Mouse (Mus musculus): ENCODE measurements around the gene Mcu. TPM values are rescaled to one million over a fixed set of nuclear protein-coding genes. Genes with fewer than 3 reads are reported as not detected.

The Mcu gene
- polyA plus RNA-seq, 1 experiment from 2014 or later: 26.2 TPM

GRCm38 (mm10) chr10:59642659-59643377 is 26.3 kb upstream of the Mcu start:
- no peak overlapping the region for H3K9ac ChIP-seq (ENCODE audit: low read length)
- H3K27me3 ChIP-seq (ENCODE audit: control insufficient read depth, insufficient read depth, low read length): no peaks in the 10 kb centered on the region
- no peak overlapping the region for H3K4me3 ChIP-seq (ENCODE audit: low read depth, low read length)
- no peaks in the 10 kb centered on the region for H3K36me3 ChIP-seq (ENCODE audit: control insufficient read depth, insufficient read depth, low read length)
- no peak for DNase-seq (ENCODE audit: low spot score)
- 79% methylated on average over 8 of the region's 8 CpGs for WGBS
- H3K27ac ChIP-seq (ENCODE audit: low read depth, low read length): no peak overlapping the region
- no peaks in the 10 kb centered on the region for H3K9me3 ChIP-seq (ENCODE audit: control insufficient read depth, low read length)
- H3K4me2 ChIP-seq (ENCODE audit: low read depth): no peak overlapping the region
- ATAC-seq (ENCODE audit: insufficient read depth, low FRiP score, low TSS enrichment): no peak
- no peaks in the 10 kb centered on the region for H3K4me1 ChIP-seq (ENCODE audit: control insufficient read depth, insufficient read depth, low read length)

- DNase-seq (ENCODE audit: low spot score) (no peak), ATAC-seq (ENCODE audit: insufficient read depth, low FRiP score, low TSS enrichment) (no peak)
- no peak overlapping the region for H3K27ac ChIP-seq (ENCODE audit: low read depth, low read length)
- WGBS: 90% methylated on average over 6 of the region's 6 CpGs
- no peaks in the 10 kb centered on the region for H3K27me3 ChIP-seq (ENCODE audit: control insufficient read depth, insufficient read depth, low read length)
- no peaks in the 10 kb centered on the region for H3K9me3 ChIP-seq (ENCODE audit: control insufficient read depth, low read length)
- H3K36me3 ChIP-seq (ENCODE audit: control insufficient read depth, insufficient read depth, low read length): no peaks in the 10 kb centered on the region
- H3K4me3 ChIP-seq (ENCODE audit: low read depth, low read length): no peak overlapping the region
- H3K4me1 ChIP-seq (ENCODE audit: control insufficient read depth, insufficient read depth, low read length): no peaks in the 10 kb centered on the region
- no peak overlapping the region for H3K4me2 ChIP-seq (ENCODE audit: low read depth)
- no peak overlapping the region for H3K9ac ChIP-seq (ENCODE audit: low read length)
Observed at GRCm38 (mm10) chr10:59638576-59638975, 22.1 kb upstream of the Mcu start.

- no peak overlapping the region for H3K4me3 ChIP-seq (ENCODE audit: low read depth, low read length)
- H3K4me1 ChIP-seq (ENCODE audit: control insufficient read depth, insufficient read depth, low read length): no peaks in the 10 kb centered on the region
- ATAC-seq (ENCODE audit: insufficient read depth, low FRiP score, low TSS enrichment) (no peak), DNase-seq (ENCODE audit: low spot score) (no peak)
- no peak overlapping the region for H3K4me2 ChIP-seq (ENCODE audit: low read depth)
- 77% methylated on average over 7 of the region's 7 CpGs for WGBS
- no peaks in the 10 kb centered on the region for H3K36me3 ChIP-seq (ENCODE audit: control insufficient read depth, insufficient read depth, low read length)
- H3K9ac ChIP-seq (ENCODE audit: low read length): no peak overlapping the region
- no peaks in the 10 kb centered on the region for H3K9me3 ChIP-seq (ENCODE audit: control insufficient read depth, low read length)
- no peaks in the 10 kb centered on the region for H3K27me3 ChIP-seq (ENCODE audit: control insufficient read depth, insufficient read depth, low read length)
- no peak overlapping the region for H3K27ac ChIP-seq (ENCODE audit: low read depth, low read length)
Observed at GRCm38 (mm10) chr10:59637596-59638124, 21.2 kb upstream of the Mcu start.

GRCm38 (mm10) chr10:59636751-59637533 is 20.4 kb upstream of the Mcu start:
- Histone ChIP-seq H3K27me3 (ENCODE audit: control insufficient read depth, insufficient read depth, low read length) (no peaks in the 10 kb centered on the region), H3K4me1 (ENCODE audit: control insufficient read depth, insufficient read depth, low read length) (no peaks in the 10 kb centered on the region), H3K9ac (ENCODE audit: low read length) (no peak overlapping the region), H3K4me2 (ENCODE audit: low read depth) (no peak overlapping the region), H3K9me3 (ENCODE audit: control insufficient read depth, low read length) (no peaks in the 10 kb centered on the region), H3K27ac (ENCODE audit: low read depth, low read length) (no peak overlapping the region), H3K4me3 (ENCODE audit: low read depth, low read length) (no peak overlapping the region), H3K36me3 (ENCODE audit: control insufficient read depth, insufficient read depth, low read length) (no peaks in the 10 kb centered on the region)
- no peak for DNase-seq (ENCODE audit: low spot score)
- no peak for ATAC-seq (ENCODE audit: insufficient read depth, low FRiP score, low TSS enrichment)
- WGBS: 82% methylated on average over 16 of the region's 16 CpGs

- Histone ChIP-seq H3K9ac (ENCODE audit: low read length) (no peak overlapping the region), H3K4me1 (ENCODE audit: control insufficient read depth, insufficient read depth, low read length) (no peaks in the 10 kb centered on the region), H3K27ac (ENCODE audit: low read depth, low read length) (no peak overlapping the region), H3K9me3 (ENCODE audit: control insufficient read depth, low read length) (no peaks in the 10 kb centered on the region), H3K36me3 (ENCODE audit: control insufficient read depth, insufficient read depth, low read length) (no peaks in the 10 kb centered on the region), H3K27me3 (ENCODE audit: control insufficient read depth, insufficient read depth, low read length) (no peaks in the 10 kb centered on the region), H3K4me2 (ENCODE audit: low read depth) (no peak overlapping the region), H3K4me3 (ENCODE audit: low read depth, low read length) (no peak overlapping the region)
- DNase-seq (ENCODE audit: low spot score) (no peak), ATAC-seq (ENCODE audit: insufficient read depth, low FRiP score, low TSS enrichment) (no peak)
- 89% methylated on average over 2 of the region's 2 CpGs for WGBS
Observed at GRCm38 (mm10) chr10:59636048-59636447, 19.6 kb upstream of the Mcu start.

GRCm38 (mm10) chr10:59629506-59629782 is 13.0 kb upstream of the Mcu start:
- no peaks in the 10 kb centered on the region for H3K36me3 ChIP-seq (ENCODE audit: control insufficient read depth, insufficient read depth, low read length)
- no peak overlapping the region for H3K9ac ChIP-seq (ENCODE audit: low read length)
- H3K4me3 ChIP-seq (ENCODE audit: low read depth, low read length): no peak overlapping the region
- no peaks in the 10 kb centered on the region for H3K27me3 ChIP-seq (ENCODE audit: control insufficient read depth, insufficient read depth, low read length)
- H3K4me1 ChIP-seq (ENCODE audit: control insufficient read depth, insufficient read depth, low read length): no peaks in the 10 kb centered on the region
- no peak overlapping the region for H3K27ac ChIP-seq (ENCODE audit: low read depth, low read length)
- H3K4me2 ChIP-seq (ENCODE audit: low read depth): no peak overlapping the region
- DNase-seq (ENCODE audit: low spot score): no peak
- ATAC-seq (ENCODE audit: insufficient read depth, low FRiP score, low TSS enrichment): no peak
- 75% methylated on average over 4 of the region's 4 CpGs for WGBS
- no peaks in the 10 kb centered on the region for H3K9me3 ChIP-seq (ENCODE audit: control insufficient read depth, low read length)

GRCm38 (mm10) chr10:59628641-59629505 is 12.4 kb upstream of the Mcu start:
- Histone ChIP-seq H3K9me3 (ENCODE audit: control insufficient read depth, low read length) (no peaks in the 10 kb centered on the region), H3K4me2 (ENCODE audit: low read depth) (no peak overlapping the region), H3K9ac (ENCODE audit: low read length) (no peak overlapping the region), H3K36me3 (ENCODE audit: control insufficient read depth, insufficient read depth, low read length) (no peaks in the 10 kb centered on the region), H3K4me3 (ENCODE audit: low read depth, low read length) (no peak overlapping the region), H3K27ac (ENCODE audit: low read depth, low read length) (no peak overlapping the region), H3K27me3 (ENCODE audit: control insufficient read depth, insufficient read depth, low read length) (no peaks in the 10 kb centered on the region), H3K4me1 (ENCODE audit: control insufficient read depth, insufficient read depth, low read length) (no peaks in the 10 kb centered on the region)
- ATAC-seq (ENCODE audit: insufficient read depth, low FRiP score, low TSS enrichment) (no peak), DNase-seq (ENCODE audit: low spot score) (no peak)
- WGBS: 76% methylated on average over 17 of the region's 17 CpGs

- H3K9ac ChIP-seq (ENCODE audit: low read length): no peak overlapping the region
- no peaks in the 10 kb centered on the region for H3K4me1 ChIP-seq (ENCODE audit: control insufficient read depth, insufficient read depth, low read length)
- H3K4me3 ChIP-seq (ENCODE audit: low read depth, low read length): no peak overlapping the region
- H3K27ac ChIP-seq (ENCODE audit: low read depth, low read length): no peak overlapping the region
- no peak overlapping the region for H3K4me2 ChIP-seq (ENCODE audit: low read depth)
- 69% methylated on average over 5 of the region's 5 CpGs for WGBS
- DNase-seq (ENCODE audit: low spot score) (no peak), ATAC-seq (ENCODE audit: insufficient read depth, low FRiP score, low TSS enrichment) (no peak)
- H3K9me3 ChIP-seq (ENCODE audit: control insufficient read depth, low read length): no peaks in the 10 kb centered on the region
- H3K27me3 ChIP-seq (ENCODE audit: control insufficient read depth, insufficient read depth, low read length): no peaks in the 10 kb centered on the region
- no peaks in the 10 kb centered on the region for H3K36me3 ChIP-seq (ENCODE audit: control insufficient read depth, insufficient read depth, low read length)
Observed at GRCm38 (mm10) chr10:59623496-59623895, 7.0 kb upstream of the Mcu start.

Data from neural tube, embryonic 11.5 days (tissue).